Mouse (Mus musculus): ENCODE data around the gene Treml1. TPM values are rescaled to one million over a fixed set of nuclear protein-coding genes. Genes with fewer than 3 reads are reported as not detected.

The Treml1 gene
- total RNA-seq, 2 experiments from 2014 or later = not detected

DNA sequence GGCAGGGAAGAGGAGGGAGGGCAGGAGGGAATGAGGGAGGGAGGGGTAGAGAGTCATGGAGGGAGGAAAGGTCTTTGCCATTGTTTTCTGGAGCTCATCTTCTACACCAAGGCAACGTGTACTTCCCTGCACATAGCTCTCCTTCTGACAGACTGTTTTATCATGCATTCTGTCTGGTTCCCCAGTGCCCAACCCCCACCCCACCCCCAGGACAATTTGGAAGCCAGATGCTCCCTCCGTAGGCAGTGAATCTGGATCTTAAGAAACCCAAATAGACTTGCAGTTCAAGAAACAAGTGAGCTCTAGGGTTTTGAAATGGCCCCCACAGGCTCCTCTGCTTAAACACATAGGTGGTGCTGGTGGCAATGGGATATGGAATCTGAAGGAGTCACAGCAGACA lies 1.8 kb upstream of the Treml1 start:
- no peak for DNase-seq (ENCODE audit: low spot score in 2 of 2)

DNA sequence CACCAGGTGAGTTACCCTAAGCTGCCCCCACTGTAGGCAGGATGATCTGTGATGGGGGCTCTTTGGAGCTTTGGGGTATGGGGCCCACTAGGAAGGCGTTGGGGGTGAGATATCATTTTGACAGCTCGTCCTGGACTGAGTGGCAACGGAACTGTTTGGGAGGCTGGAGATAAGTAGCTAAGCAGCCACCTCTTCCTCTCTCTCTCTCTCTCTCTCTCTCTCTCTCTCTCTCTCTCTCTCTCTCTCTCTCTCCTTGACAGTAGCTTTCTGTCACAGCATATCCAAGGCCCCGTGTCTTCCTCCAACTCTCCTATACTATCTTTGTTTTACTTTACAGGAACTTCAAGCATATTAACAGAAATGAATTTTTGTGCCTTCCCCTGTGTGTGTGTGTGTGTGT lies 746 bp downstream of the Treml1 start:
- DNase-seq (ENCODE audit: low spot score in 2 of 2) = no peak

GRCm38 (mm10) chr17:48362346-48362745 lies 2.6 kb downstream of the Treml1 start:
- no peak for DNase-seq (ENCODE audit: low spot score in 2 of 2)

- DNase-seq (ENCODE audit: low spot score in 2 of 2) = peak; percentile 48 to 56
Measured at GRCm38 (mm10) chr17:48362966-48363365, 3.2 kb downstream of the Treml1 start.

DNA sequence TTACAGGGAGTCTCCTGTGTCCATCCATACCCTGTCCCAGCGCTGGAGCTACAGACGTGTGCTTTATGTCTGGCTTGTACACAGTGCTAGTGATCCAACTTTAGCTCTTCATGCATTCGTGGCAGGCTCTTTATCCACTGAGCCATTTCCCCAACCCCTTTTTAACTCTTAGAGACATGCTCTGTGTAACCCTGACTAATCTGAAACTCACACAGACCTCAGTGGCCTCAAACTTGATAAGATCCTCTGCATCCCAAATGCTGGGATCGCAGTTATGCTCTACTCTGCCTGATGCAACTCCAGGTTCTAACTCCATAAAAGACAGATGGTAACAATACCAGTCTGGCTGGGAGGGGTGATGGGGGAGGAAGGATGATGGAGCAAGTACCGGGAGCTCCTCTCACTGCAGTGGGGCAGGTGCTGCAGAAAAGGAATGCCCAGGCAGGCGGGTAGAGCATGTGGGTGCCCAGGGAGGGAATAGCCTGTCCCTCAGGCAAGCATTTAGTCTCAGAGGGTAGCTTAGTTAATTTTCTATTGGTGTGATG lies 3.8 kb downstream of the Treml1 start:
- no peak for DNase-seq (ENCODE audit: low spot score in 2 of 2)

DNA sequence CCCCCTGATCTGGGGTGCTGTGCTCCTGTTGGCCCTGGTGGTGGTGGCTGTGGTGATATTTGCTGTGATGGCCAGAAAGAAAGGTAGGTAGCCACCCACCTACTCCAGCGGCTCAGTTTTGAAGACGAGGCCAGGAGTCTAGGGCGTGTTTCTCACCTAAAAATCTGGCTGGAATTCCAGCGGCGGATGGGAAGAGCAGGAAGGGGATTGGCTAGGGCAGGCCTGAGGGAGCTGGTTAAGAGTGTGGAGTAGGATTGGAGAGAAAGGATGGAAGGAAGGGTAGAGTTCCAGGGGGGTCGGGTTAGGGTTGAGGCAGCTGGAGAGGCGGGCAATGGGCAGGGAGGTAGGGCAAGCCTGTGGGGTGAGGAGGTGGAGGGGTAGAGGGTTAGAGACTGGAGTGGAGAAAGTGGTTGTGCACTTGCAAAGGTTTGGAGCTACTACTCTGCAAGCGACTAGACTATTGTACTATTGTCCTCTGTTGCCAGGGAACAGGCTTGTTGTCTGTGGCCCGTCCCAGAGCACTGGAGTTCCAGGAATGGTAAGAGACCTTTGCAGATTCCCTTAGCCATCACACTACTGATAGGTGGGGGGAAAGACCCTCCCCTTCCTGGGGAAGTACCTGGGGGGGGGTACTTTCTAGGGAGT lies 5.9 kb downstream of the Treml1 start:
- no peak for DNase-seq (ENCODE audit: low spot score in 2 of 2)

DNA sequence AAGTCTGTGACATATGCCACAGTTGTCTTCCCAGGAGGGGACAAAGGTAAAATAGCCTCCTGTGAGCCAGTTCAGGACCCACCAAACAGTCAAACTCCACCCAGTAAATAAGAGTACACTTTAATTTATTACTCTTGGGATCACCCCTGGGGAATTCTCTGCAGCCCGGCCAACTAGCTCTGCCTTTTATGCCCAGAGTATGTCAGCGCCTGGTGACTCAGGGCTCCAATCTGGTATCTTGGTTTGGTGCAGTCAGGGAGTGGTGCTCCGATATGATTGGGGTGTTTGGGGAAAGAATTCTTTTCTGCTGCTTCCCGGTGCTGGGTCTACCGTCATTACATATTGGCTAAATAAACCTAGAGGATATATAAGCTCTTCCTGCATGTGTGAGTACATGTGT lies 7.1 kb downstream of the Treml1 start:
- no peak for DNase-seq (ENCODE audit: low spot score in 2 of 2)

DNA sequence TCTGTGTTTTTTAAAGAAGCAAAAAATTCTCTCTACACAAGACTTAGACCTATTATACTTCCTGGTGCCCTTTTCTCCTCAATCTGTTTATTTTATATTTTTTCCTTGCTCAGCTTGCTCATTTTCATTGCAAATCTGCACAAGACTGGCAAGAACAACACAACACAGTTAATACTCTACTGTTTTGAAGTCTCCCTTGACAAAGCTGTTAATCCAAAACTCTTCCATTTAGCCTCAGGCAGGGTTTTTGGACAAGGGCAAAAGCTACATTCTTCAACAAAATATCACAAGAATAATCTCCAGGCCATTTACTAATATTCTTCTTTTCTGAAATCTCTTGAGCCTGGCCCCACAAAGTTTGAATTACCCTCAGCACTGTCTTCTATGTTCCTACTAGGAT lies 11.9 kb downstream of the Treml1 start:
- DNase-seq (ENCODE audit: low spot score in 2 of 2) = no peak

DNA sequence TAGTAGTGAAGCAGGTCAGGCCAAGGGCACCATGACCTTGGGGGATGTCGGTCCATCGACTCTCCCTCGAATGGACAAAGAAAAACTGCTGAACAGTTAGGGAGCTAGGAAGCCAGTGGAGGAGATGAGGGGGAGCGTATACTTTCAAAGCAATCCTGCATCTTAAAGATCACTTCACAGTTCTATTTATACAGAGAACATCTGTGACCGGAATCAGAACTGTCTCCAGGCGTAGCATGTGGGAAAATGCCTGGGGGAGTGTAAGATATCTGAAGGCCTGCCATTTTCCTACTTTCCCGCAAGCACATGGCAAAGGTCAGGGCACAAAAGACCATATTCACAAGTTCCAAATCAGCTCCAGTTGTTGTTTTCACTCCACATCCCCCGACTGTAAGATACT lies 13.3 kb downstream of the Treml1 start:
- DNase-seq (ENCODE audit: low spot score in 2 of 2) = no peak

- no peak for DNase-seq (ENCODE audit: low spot score in 2 of 2)
Measured at GRCm38 (mm10) chr17:48376102-48376501, 16.4 kb downstream of the Treml1 start.

DNA sequence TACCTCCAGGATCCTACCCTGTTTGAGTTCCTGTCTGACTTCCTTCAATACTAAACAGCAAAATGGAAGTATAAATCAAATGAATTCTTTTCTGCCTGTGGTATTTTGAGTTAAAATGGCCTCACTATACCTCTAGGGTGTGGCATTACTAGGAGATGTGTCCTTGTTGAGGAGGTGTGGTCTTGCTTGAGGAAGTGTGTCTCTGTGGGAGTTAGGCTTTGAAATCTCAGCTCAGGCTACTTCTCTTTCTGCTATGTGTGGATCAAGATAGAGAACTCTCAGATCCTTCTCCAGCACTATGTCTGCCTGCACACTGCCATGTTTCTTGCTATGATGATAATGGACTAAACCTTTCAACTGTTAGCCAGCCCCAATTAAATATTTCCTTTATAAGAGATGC lies 19.3 kb downstream of the Treml1 start:
- no peak for DNase-seq (ENCODE audit: low spot score in 2 of 2)

DNA sequence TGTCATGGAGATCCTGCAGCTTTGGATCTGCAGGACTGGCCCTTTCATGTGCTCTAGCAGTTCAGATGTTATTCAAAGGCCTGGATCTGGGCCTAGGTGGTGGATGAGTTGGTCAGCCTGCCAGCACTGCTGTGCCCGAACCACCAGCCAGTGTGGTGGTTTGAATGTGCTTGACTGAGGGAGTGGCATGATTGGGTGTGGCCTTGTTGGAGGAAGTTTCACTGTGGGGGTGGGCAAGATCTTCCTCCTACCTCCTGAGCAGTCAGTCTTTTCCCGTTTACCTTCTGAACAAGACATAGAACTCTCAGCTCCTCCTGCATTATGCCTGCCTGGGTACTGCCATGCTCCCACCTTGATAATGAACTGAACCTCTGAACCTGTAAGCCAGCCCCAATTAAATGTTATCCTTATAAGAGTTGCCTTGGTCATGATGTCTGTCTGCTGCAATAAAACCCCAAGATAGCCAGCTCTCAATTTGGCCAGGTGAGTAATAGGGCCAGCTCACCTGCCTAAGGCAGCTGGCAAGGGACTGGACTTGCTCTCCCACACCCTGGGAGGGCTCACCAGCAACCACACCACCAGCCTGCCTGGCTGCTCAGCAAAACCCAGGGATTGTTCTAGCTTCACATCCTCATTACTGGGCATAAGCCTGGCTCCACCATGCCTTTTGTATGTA lies 26.2 kb downstream of the Treml1 start:
- DNase-seq (ENCODE audit: low spot score in 2 of 2) = no peak

DNA sequence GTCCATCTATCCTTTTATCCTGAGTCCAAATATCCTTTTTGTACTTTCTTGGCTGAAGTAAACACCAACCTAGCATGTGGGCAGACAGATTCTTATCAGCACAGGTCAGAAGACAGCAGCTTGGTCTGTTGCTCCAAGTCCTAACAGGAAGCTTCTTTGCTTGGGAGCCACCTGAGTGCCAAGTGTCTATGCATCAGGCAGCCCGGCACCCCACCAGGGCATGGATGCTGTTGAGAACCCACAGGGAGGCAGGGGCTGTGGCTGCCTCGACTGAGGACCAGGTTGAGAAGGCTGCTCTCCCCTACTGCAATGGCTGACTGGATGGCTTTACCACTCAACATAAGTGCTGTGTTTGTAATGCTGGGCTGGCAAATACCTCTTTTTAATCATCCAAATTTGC lies 28.9 kb downstream of the Treml1 start:
- DNase-seq (ENCODE audit: low spot score in 2 of 2) = no peak

DNA sequence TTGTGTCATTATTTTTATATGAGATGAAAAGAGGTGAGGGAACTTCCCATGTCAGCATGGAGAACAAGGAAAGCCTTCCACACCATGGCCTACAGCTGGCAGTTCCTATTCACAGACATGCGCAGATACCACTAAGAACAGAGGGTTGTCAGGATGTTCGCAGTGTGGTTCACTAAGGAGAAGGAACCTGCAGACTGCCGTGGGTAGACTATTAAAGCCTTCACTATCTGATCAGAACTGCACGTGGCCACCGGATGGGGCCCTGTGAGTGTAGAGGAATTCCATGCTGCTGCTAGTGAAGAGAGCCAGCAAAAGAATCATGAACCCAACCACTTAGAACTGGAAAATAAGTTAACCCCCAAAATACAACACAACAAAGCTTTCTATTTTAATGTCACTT lies 29.7 kb downstream of the Treml1 start:
- no peak for DNase-seq (ENCODE audit: low spot score in 2 of 2)

- DNase-seq (ENCODE audit: low spot score in 2 of 2) = no peak
Measured at GRCm38 (mm10) chr17:48391446-48391845, 31.7 kb downstream of the Treml1 start.

DNA sequence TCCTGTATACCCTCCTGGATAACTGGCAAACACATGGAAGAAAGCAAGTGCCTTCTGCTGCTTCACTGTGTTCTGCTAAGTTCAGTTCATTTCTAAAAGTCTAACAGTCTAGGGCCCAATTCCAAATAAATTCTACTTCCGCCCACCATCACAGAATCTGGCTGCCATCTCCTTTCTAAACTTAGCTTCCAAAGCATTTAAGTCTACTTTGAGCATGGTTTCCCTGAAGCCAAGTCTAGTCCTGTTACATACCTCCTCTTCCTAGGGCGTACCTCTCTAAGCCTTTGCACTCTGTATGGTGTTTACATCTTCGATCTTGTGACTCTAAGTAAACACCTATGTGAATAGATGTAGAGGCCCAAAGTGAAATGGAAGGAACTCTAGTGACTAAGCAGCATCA lies 32.9 kb downstream of the Treml1 start:
- no peak for DNase-seq (ENCODE audit: low spot score in 2 of 2)

- DNase-seq (ENCODE audit: low spot score in 2 of 2) = no peak
Measured at GRCm38 (mm10) chr17:48401710-48402109, 42.0 kb downstream of the Treml1 start.

GRCm38 (mm10) chr17:48402751-48403150 lies 43.0 kb downstream of the Treml1 start:
- no peak for DNase-seq (ENCODE audit: low spot score in 2 of 2)

GRCm38 (mm10) chr17:48403848-48404247 lies 44.1 kb downstream of the Treml1 start:
- no peak for DNase-seq (ENCODE audit: low spot score in 2 of 2)

- no peak for DNase-seq (ENCODE audit: low spot score in 2 of 2)
Measured at GRCm38 (mm10) chr17:48404706-48405105, 45.0 kb downstream of the Treml1 start.

DNA sequence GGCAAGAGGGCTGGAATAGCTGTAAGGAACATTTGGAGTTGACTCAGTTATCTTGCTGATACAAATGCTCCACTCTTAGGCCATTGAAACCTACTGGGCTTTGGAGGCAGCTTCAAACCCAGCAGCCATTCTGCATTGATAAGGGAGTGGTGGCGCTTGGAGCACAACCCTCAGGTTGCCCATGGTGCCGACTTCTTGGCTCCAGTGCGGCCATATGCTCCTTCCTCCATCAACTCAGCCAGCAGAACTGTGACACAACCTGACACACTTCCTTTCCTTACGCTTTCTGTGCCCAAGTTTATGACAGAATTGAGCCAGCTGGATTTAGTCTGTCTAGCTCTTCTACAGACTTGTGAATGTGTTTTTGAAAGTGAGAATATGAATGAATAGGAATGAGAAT lies 47.4 kb downstream of the Treml1 start:
- DNase-seq (ENCODE audit: low spot score in 2 of 2) = no peak

GRCm38 (mm10) chr17:48407910-48408525 lies 48.3 kb downstream of the Treml1 start:
- DNase-seq (ENCODE audit: low spot score in 2 of 2) = no peak

Data from layer of hippocampus, postnatal 10 days (tissue).